Mouse (Mus musculus) CH12.LX (cell line): ENCODE results near the gene Gtdc1. TPM values are rescaled to one million over a fixed set of nuclear protein-coding genes. Genes with fewer than 3 reads are reported as not detected.

Source experiments
- DNase-seq: peaks from one replicate; pipeline ENCODE4 v3.0.0-alpha.2; 2013; ENCODE audit errors: extremely low read depth
- H3K27ac ChIP-seq: 2 replicates; pipeline ENCODE4 v1.5.1; 2012; ENCODE audit warnings: low read depth, mild to moderate bottlenecking, control low read depth, moderate library complexity; ENCODE audit not compliant: insufficient read depth
- H3K27me3 ChIP-seq: replicated peaks from 2 replicates; pipeline ENCODE3; 2012; ENCODE audit warnings: inconsistent platforms
- H3K36me3 ChIP-seq, 2 experiments: replicated peaks in 1 of 2; 2 replicates each; pipeline versions ENCODE3 to v1.6.1; 2012; ENCODE audit warnings: inconsistent platforms in 1 of 2, low read length in 1 of 2, mild to moderate bottlenecking in 1 of 2, mixed read lengths in 1 of 2, moderate library complexity in 1 of 2; ENCODE audit not compliant: control insufficient read depth in 1 of 2, insufficient read depth in 1 of 2
- H3K4me1 ChIP-seq, 2 experiments: 2 replicates each; pipeline ENCODE4 v1.6.1; 2012; ENCODE audit warnings: inconsistent platforms in 1 of 2, moderate library complexity in 1 of 2; ENCODE audit not compliant: insufficient read depth in 2 of 2, control insufficient read depth in 1 of 2
- H3K4me2 ChIP-seq: 2 replicates; pipeline ENCODE4 v1.6.1; 2012; ENCODE audit warnings: low read depth, mild to moderate bottlenecking, control low read depth; ENCODE audit not compliant: poor library complexity, insufficient read depth, severe bottlenecking
- H3K4me3 ChIP-seq, 3 experiments: fragments of 150-350 bp in 1 of 3; sonication (generic) in 1 of 3; replicated peaks in 1 of 3; 2 replicates each; pipeline versions ENCODE3 to v1.5.1; 2011 to 2012; ENCODE audit warnings: low read depth in 2 of 3, low read length in 2 of 3, mild to moderate bottlenecking in 2 of 3, moderate library complexity in 2 of 3, control low read depth in 1 of 3, improper control_type of control experiment in 1 of 3, inconsistent platforms in 1 of 3, mixed read lengths in 1 of 3; ENCODE audit not compliant: poor library complexity in 1 of 3
- H3K79me2 ChIP-seq: replicated peaks from 2 replicates; pipeline ENCODE4 v1.6.1; 2012; ENCODE audit warnings: mild to moderate bottlenecking, moderate library complexity; ENCODE audit not compliant: control insufficient read depth, poor library complexity, insufficient read depth, severe bottlenecking; ENCODE audit errors: extremely low read depth
- H3K9ac ChIP-seq: 2 replicates; pipeline ENCODE4 v1.6.1; 2012; ENCODE audit warnings: low read depth, mild to moderate bottlenecking, control low read depth, moderate library complexity; ENCODE audit not compliant: insufficient read depth
- H3K9me3 ChIP-seq: replicated peaks from 2 replicates; pipeline ENCODE3; 2012; ENCODE audit warnings: low read length, inconsistent platforms, mixed read lengths
- BHLHE40 ChIP-seq: IDR thresholded peaks from 2 replicates; pipeline ENCODE4 v1.6.1; 2011; ENCODE audit warnings: mild to moderate bottlenecking, low read depth, low read length, improper control_type of control experiment
- CTCF ChIP-seq, 2 experiments: IDR thresholded peaks in 1 of 2; conservative IDR thresholded peaks in 1 of 2; 2 replicates each; pipeline ENCODE4 v1.5.1; 2011 to 2012; ENCODE audit warnings: low read depth in 2 of 2, low read length in 2 of 2, improper control_type of control experiment in 1 of 2, inconsistent platforms in 1 of 2, mild to moderate bottlenecking in 1 of 2, moderate library complexity in 1 of 2
- GABPA ChIP-seq: IDR thresholded peaks from 2 replicates; pipeline ENCODE4 v1.6.1; 2012; ENCODE audit warnings: low read depth, low read length, improper control_type of control experiment, inconsistent platforms; ENCODE audit not compliant: insufficient replicate concordance
- HCFC1 ChIP-seq: IDR thresholded peaks from 2 replicates; pipeline ENCODE4 v1.6.1; 2012; ENCODE audit warnings: low read depth, mild to moderate bottlenecking, inconsistent platforms, low read length, improper control_type of control experiment
- IRF4 ChIP-seq: IDR thresholded peaks from 2 replicates; pipeline ENCODE4 v1.6.1; 2014; ENCODE audit warnings: low read depth, mild to moderate bottlenecking, inconsistent platforms, low read length, improper control_type of control experiment
- JUN ChIP-seq: IDR thresholded peaks from 2 replicates; pipeline ENCODE4 v1.6.1; 2011; ENCODE audit warnings: low read depth, mild to moderate bottlenecking, low read length, improper control_type of control experiment, moderate library complexity; ENCODE audit not compliant: insufficient read depth
- JUND ChIP-seq: conservative IDR thresholded peaks from 2 replicates; pipeline ENCODE4 v1.6.1; 2011; ENCODE audit warnings: low read depth, low read length, improper control_type of control experiment
- MAX ChIP-seq: IDR thresholded peaks from 2 replicates; pipeline ENCODE4 v1.6.1; 2011; ENCODE audit warnings: low read length, improper control_type of control experiment
- MAZ ChIP-seq: IDR thresholded peaks from 2 replicates; pipeline ENCODE4 v1.6.1; 2012; ENCODE audit warnings: low read depth, mild to moderate bottlenecking, inconsistent platforms, low read length, improper control_type of control experiment, moderate library complexity
- MEF2A ChIP-seq: IDR thresholded peaks from 2 replicates; pipeline ENCODE4 v1.6.1; 2014; ENCODE audit warnings: low read depth, mild to moderate bottlenecking, inconsistent platforms, low read length, improper control_type of control experiment, borderline replicate concordance
- POLR2A ChIP-seq: IDR thresholded peaks from 2 replicates; pipeline ENCODE4 v1.6.1; 2011; ENCODE audit warnings: low read depth, mild to moderate bottlenecking, improper control_type of control experiment, low read length
- RAD21 ChIP-seq: IDR thresholded peaks from 2 replicates; pipeline ENCODE4 v1.6.1; 2011; ENCODE audit warnings: low read depth, mild to moderate bottlenecking, low read length, improper control_type of control experiment, moderate library complexity
- SIN3A ChIP-seq: IDR thresholded peaks from 2 replicates; pipeline ENCODE4 v1.6.1; 2012; ENCODE audit warnings: low read length, improper control_type of control experiment, inconsistent platforms
- SMC3 ChIP-seq: IDR thresholded peaks from 2 replicates; pipeline ENCODE4 v1.6.1; 2011; ENCODE audit warnings: low read depth, low read length, improper control_type of control experiment
- USF2 ChIP-seq: conservative IDR thresholded peaks from 2 replicates; pipeline ENCODE4 v1.6.1; 2011; ENCODE audit warnings: low read depth, low read length, improper control_type of control experiment
- ZC3H11A ChIP-seq: IDR thresholded peaks from 2 replicates; pipeline ENCODE4 v1.6.1; 2012; ENCODE audit warnings: low read depth, mild to moderate bottlenecking, inconsistent platforms, low read length, improper control_type of control experiment
- dilution Hi-C: fragments of 300-500 bp; cut with MboI; formaldehyde crosslinking; loops from 2 replicates; pipeline ENCODE4 v1.14.3; 2020; ENCODE audit warnings: low sequenced_read_pairs; ENCODE audit not compliant: extremely low pct_unique_long_range_greater_than_20kb, extremely low pct_ligation_motif_present
- in situ Hi-C: fragments of 300-500 bp; cut with MboI; formaldehyde crosslinking; loops from 3 replicates; pipeline ENCODE4 v1.14.3; 2019; ENCODE audit warnings: low sequenced_read_pairs, low pct_ligation_motif_present, low pct_unique_long_range_greater_than_20kb, mixed read lengths
- polyA plus RNA-seq: library from polyadenylated mRNA; unstranded; fragments of >175 nt; gene quantifications from 2 replicates; pipeline ENCODE4 v1.2.1, GENCODE M21; 2012; ENCODE audit warnings: low read depth; ENCODE audit not compliant: insufficient read length
- total RNA-seq, 2 experiments: library from RNA; depleted of rRNA; stranded (reverse); fragments of 300-350 nt in 1 of 2; fragments of >200 nt in 1 of 2; gene quantifications; 2 replicates each; pipeline ENCODE4 v1.2.3; 2012 to 2014

Gtdc1 gene
- total and polyA plus RNA-seq, 3 experiments, result 11.1 to 18.2 (median 15.8) TPM

DNA sequence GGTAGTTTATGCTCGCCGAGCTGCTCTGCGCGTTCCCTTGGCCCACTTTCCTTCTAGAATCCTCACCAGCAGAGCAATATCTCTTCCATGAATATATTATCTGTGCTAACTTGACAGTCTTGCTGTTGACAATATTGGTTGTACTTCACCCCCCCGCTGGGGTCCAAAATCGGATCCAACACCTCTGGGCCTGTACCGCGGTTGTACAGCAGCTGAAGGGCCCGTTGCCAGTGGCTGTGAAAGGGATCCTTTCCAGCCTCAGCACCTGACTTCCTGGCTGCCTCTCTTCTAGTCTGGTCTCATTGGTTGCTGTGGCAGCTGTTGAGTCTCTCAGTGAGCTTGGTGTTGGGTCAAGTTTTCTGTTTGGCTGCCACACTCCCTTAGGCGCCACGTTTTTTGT, 391.7 kb downstream of the Gtdc1 start:
- no peaks in the 10 kb centered on the region for H3K4me1 ChIP-seq
- DNase-seq, result no peak
- H3K9ac ChIP-seq, result no peak overlapping the region
- no peaks in the 10 kb centered on the region for H3K27me3 ChIP-seq
- dilution Hi-C loops, result no loop called here
- TF ChIP-seq JUN, result no peak
- TF ChIP-seq MAX, result no peak
- no peak for TF ChIP-seq BHLHE40
- no peak for TF ChIP-seq IRF4
- no peak for TF ChIP-seq SIN3A
- TF ChIP-seq CTCF (conservative IDR thresholded peaks at IDR 0.05 in 1 of 2, IDR thresholded peaks at IDR 0.05 in 1 of 2; ENCODE audit: low read depth in 2 of 2, low read length in 2 of 2), result no peak
- no peak for TF ChIP-seq HCFC1
- TF ChIP-seq GABPA, result no peak
- no peak for TF ChIP-seq POLR2A
- no peak for TF ChIP-seq MAZ
- TF ChIP-seq, all 38 proteins: peak for 0
- no peak overlapping the region for H3K4me2 ChIP-seq
- H3K79me2 ChIP-seq, result no peaks in the 10 kb centered on the region
- H3K27ac ChIP-seq, result no peak overlapping the region
- in situ Hi-C loops, result no loop called here
- no peak overlapping the region for H3K4me3 ChIP-seq
- H3K36me3 ChIP-seq, result no peaks in the 10 kb centered on the region
- no peaks in the 10 kb centered on the region for H3K9me3 ChIP-seq

DNA sequence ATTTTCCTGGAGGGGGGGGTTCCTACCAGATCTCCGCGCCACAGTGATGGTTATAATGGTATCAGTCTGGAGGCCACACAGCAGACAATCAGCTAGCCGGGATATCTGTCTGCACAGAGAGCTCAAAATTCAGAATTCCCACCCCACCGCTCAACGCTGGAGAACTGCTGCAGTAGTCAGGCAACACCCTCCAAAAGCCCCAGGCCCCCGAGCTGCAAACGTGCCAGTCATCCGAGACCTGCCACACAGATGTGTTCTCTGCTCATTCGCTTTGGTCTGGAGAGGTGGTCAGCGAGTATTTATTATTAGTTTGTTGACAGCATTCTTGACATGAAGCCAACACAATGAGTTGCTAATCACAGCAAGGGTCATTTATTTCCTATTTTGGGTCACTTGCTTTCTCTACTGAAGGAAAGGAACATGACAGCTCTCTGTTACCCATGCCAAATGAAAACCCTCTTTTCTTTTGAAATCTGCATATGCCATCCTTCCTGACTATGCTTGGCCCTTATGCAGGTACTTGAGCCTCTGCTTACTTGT, 392.3 kb downstream of the Gtdc1 start:
- Histone ChIP-seq H3K4me2 (no peak overlapping the region), H3K9ac (no peak overlapping the region), H3K27ac (no peak overlapping the region), H3K36me3 (no peaks in the 10 kb centered on the region), H3K4me3 (no peak overlapping the region), H3K9me3 (no peaks in the 10 kb centered on the region), H3K4me1 (no peaks in the 10 kb centered on the region), H3K79me2 (no peaks in the 10 kb centered on the region), H3K27me3 (no peaks in the 10 kb centered on the region)
- no peak for DNase-seq
- in situ Hi-C loops (no loop called here), dilution Hi-C loops (no loop called here)
- TF ChIP-seq JUND, result no peak
- no peak for TF ChIP-seq CTCF (conservative IDR thresholded peaks at IDR 0.05 in 1 of 2, IDR thresholded peaks at IDR 0.05 in 1 of 2; ENCODE audit: low read depth in 2 of 2, low read length in 2 of 2)
- TF ChIP-seq MAX, result no peak
- no peak for TF ChIP-seq ZC3H11A
- TF ChIP-seq RAD21, result no peak
- no peak for TF ChIP-seq MEF2A
- TF ChIP-seq USF2, result no peak
- no peak for TF ChIP-seq SMC3
- no peak for TF ChIP-seq GABPA
